31 mouse cellular contexts compared by ENCODE assay signal in the genomic region with DNA sequence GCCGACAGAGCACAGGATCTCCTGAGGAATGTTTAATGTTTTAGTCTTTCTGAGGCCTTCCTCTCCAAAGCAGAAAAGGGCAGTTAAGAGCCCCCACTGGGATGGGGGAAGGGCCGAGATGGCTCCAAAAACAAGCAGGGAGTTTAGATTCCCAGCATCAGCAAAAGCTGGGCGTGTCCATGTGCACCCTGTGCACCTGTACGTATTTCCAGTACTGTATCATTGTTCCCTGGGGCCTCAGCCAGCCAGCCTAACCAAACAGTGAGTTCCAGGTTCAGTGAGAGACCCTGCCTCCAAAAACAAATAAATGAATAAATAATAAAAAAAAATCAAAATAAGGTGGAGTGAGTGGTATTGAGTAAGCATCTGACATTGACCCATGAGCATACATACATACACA. TPM values are rescaled to one million over a fixed set of nuclear protein-coding genes. Genes with fewer than 3 reads are reported as not detected.
DNase-seq lines count a peak whose midpoint lies in the region; ATAC-seq and TF ChIP-seq lines count a peak whose summit lies in the region.
"Had no signal": no experiment of that assay in that cellular context is flagged by ENCODE, and none has a peak within 500 bp of the region (broad histone marks: within the 10 kb centered on the region; RNA-seq: fewer than 3 reads in every experiment).

No protein-coding gene starts in this region.

- TF ChIP-seq CTCF in heart, adult 2 months (IDR thresholded peaks at IDR 0.05): no peak
- TF ChIP-seq CTCF in midbrain, postnatal 0 days (IDR thresholded peaks at IDR 0.05): no peak

- DNase-seq in heart, embryonic 10.5 days (ENCODE audit: low spot score): no peak
- DNase-seq in heart, adult 2 months: no peak
- no peak for DNase-seq in midbrain, embryonic 10.5 days (ENCODE audit: low spot score)
- no peak for DNase-seq in midbrain, postnatal 0 days (ENCODE audit: low spot score)
- peak; percentile 32 for DNase-seq in ZHBTc4 (ENCODE audit: low read depth, low spot score)
- DNase-seq in adrenal gland, postnatal 36 days: no peak
- DNase-seq in urinary bladder, postnatal 10 days (ENCODE audit: low spot score): no peak
- DNase-seq: adrenal gland, adult 8-10 months; cerebellum, adult 2 months; cerebellum, postnatal 36 days; embryo, embryonic 11 days; gastrocnemius, postnatal 10 days; heart, adult 18-20 months; kidney, adult 2 months; layer of hippocampus, adult 9-11 months; left cerebral cortex, postnatal 4 days; lung, postnatal 4 days; right cerebral cortex, adult 18-20 months; right cerebral cortex, postnatal 4 days; thymus, postnatal 36 days had no signal

- H3K4me3 ChIP-seq in heart, embryonic 10.5 days: no peak overlapping the region
- H3K4me3 ChIP-seq in heart, adult 2 months: no peak overlapping the region
- H3K4me3 ChIP-seq in midbrain, embryonic 10.5 days: no peak overlapping the region
- H3K4me3 ChIP-seq in midbrain, postnatal 0 days (ENCODE audit: low read depth, low read length): no peak overlapping the region
- H3K4me3 ChIP-seq in liver, embryonic 16.5 days (ENCODE audit: low read depth, low read length): no peak overlapping the region
- H3K4me3 ChIP-seq: embryonic facial prominence, embryonic 13.5 days; left cerebral cortex, adult 2 months; limb, embryonic 15.5 days; myocyte had no signal

- TF ChIP-seq EP300 in heart, adult 2 months (IDR thresholded peaks at IDR 0.05; ENCODE audit: insufficient read depth, low read depth, low read length): no peak

- peaks cover 51% of the 10 kb centered on the region for H3K4me1 ChIP-seq in heart, embryonic 10.5 days
- no peaks in the 10 kb centered on the region; the same call in none of the 2 replicates for H3K4me1 ChIP-seq in heart, adult 2 months (ENCODE audit: control insufficient read depth, insufficient read depth, low read length)
- H3K4me1 ChIP-seq in midbrain, embryonic 10.5 days: peaks cover 21% of the 10 kb centered on the region
- no peaks in the 10 kb centered on the region; the same call in 1 of the 2 replicates for H3K4me1 ChIP-seq in midbrain, postnatal 0 days (ENCODE audit: insufficient read depth, low read length)
- H3K4me1 ChIP-seq in liver, embryonic 16.5 days (ENCODE audit: control insufficient read depth, low read depth, low read length): peaks cover 24% of the 10 kb centered on the region

- H3K4me2 ChIP-seq in midbrain, postnatal 0 days (ENCODE audit: low read depth, low read length, poor library complexity, severe bottlenecking): no peak overlapping the region
- peak overlapping the region; percentile 46 for H3K4me2 ChIP-seq in liver, embryonic 16.5 days (ENCODE audit: low read depth, low read length)
- H3K4me2 ChIP-seq: embryonic facial prominence, embryonic 13.5 days; limb, embryonic 15.5 days had no signal

- H3K9me3 ChIP-seq in heart, embryonic 10.5 days: no peaks in the 10 kb centered on the region
- no peaks in the 10 kb centered on the region for H3K9me3 ChIP-seq in midbrain, embryonic 10.5 days (replicated peaks)
- H3K9me3 ChIP-seq in midbrain, postnatal 0 days (ENCODE audit: low read length): no peaks in the 10 kb centered on the region
- no peaks in the 10 kb centered on the region for H3K9me3 ChIP-seq in liver, embryonic 16.5 days (replicated peaks; ENCODE audit: control insufficient read depth, low read length)
- H3K9me3 ChIP-seq: embryonic facial prominence, embryonic 13.5 days; limb, embryonic 15.5 days had no signal

- H3K36me3 ChIP-seq in heart, embryonic 10.5 days: no peaks in the 10 kb centered on the region
- H3K36me3 ChIP-seq in heart, adult 2 months (ENCODE audit: control insufficient read depth, insufficient read depth, low read length): no peaks in the 10 kb centered on the region
- no peaks in the 10 kb centered on the region for H3K36me3 ChIP-seq in midbrain, embryonic 10.5 days
- no peaks in the 10 kb centered on the region for H3K36me3 ChIP-seq in midbrain, postnatal 0 days (ENCODE audit: insufficient read depth, low read length)
- no peaks in the 10 kb centered on the region for H3K36me3 ChIP-seq in liver, embryonic 16.5 days (ENCODE audit: control insufficient read depth, insufficient read depth)
- H3K36me3 ChIP-seq: embryonic facial prominence, embryonic 13.5 days; limb, embryonic 15.5 days had no signal

- WGBS in heart, embryonic 10.5 days: 18% methylated on average over 4 of the region's 4 CpGs
- whole genome bisulfite sequencing in heart, adult 2 months: 65% methylated on average over 4 of the region's 4 CpGs
- 32% methylated on average over 4 of the region's 4 CpGs for WGBS in midbrain, embryonic 10.5 days
- WGBS in midbrain, postnatal 0 days: 36% methylated on average over 4 of the region's 4 CpGs
- 24% methylated on average over 4 of the region's 4 CpGs for WGBS in liver, embryonic 16.5 days (ENCODE audit: insufficient replicate concordance)

- no peak overlapping the region for H3K9ac ChIP-seq in heart, adult 2 months (ENCODE audit: low read depth, low read length)
- no peak overlapping the region for H3K9ac ChIP-seq in midbrain, postnatal 0 days (replicated peaks; ENCODE audit: low read length, poor library complexity, severe bottlenecking)
- no peak overlapping the region for H3K9ac ChIP-seq in liver, embryonic 16.5 days (ENCODE audit: low read depth, low read length)
- H3K9ac ChIP-seq: embryonic facial prominence, embryonic 13.5 days; limb, embryonic 15.5 days had no signal

- no peak for ATAC-seq in midbrain, postnatal 0 days (ENCODE audit: low FRiP score)
- ATAC-seq in liver, embryonic 16.5 days (ENCODE audit: low read depth): no peak

- no peaks in the 10 kb centered on the region for H3K79me2 ChIP-seq in heart, adult 2 months (replicated peaks; ENCODE audit: control insufficient read depth, insufficient read depth, low read length)

- TF ChIP-seq POLR2A in heart, adult 2 months (IDR thresholded peaks at IDR 0.05; ENCODE audit: insufficient read depth, low read depth, low read length): no peak

- peak overlapping the region; percentile 59 for H3K27ac ChIP-seq in heart, embryonic 10.5 days
- no peak overlapping the region for H3K27ac ChIP-seq in heart, adult 2 months
- peak overlapping the region; percentile 20; the same call in 1 of the 2 replicates for H3K27ac ChIP-seq in midbrain, embryonic 10.5 days (replicated peaks)
- no peak overlapping the region for H3K27ac ChIP-seq in midbrain, postnatal 0 days (ENCODE audit: low read depth, low read length)
- H3K27ac ChIP-seq in liver, embryonic 16.5 days (ENCODE audit: low read length): 0 out of 2 replicates have a peak overlapping the region, but pooled peaks have one; percentile 57
- H3K27ac ChIP-seq: embryonic facial prominence, embryonic 13.5 days; kidney, postnatal 0 days; left cerebral cortex, adult 2 months; limb, embryonic 15.5 days had no signal

- intact Hi-C loops in heart, adult 2 months (cut with DNase I): no loop called here

- H3K27me3 ChIP-seq in heart, embryonic 10.5 days (ENCODE audit: insufficient read depth, poor library complexity, severe bottlenecking): no peaks in the 10 kb centered on the region; the same call in 1 of the 2 replicates
- H3K27me3 ChIP-seq in heart, adult 2 months (ENCODE audit: control insufficient read depth, insufficient read depth, low read length): no peaks in the 10 kb centered on the region
- no peaks in the 10 kb centered on the region for H3K27me3 ChIP-seq in midbrain, embryonic 10.5 days (ENCODE audit: low read depth, poor library complexity, severe bottlenecking)
- no peaks in the 10 kb centered on the region for H3K27me3 ChIP-seq in midbrain, postnatal 0 days (ENCODE audit: insufficient read depth, low read length)
- H3K27me3 ChIP-seq in liver, embryonic 16.5 days (ENCODE audit: control insufficient read depth, insufficient read depth, low read depth, low read length): no peaks in the 10 kb centered on the region; the same call in 1 of the 2 replicates
- H3K27me3 ChIP-seq: embryonic facial prominence, embryonic 13.5 days; limb, embryonic 15.5 days had no signal

RNA-seq across cellular contexts. Expression of gene Olfm1, which starts 50.8 kb away (rescaled TPM):
- polyA plus RNA-seq in heart, embryonic 10.5 days (2016; fragmentation: Nextera tagmentation; extraction: Ambion mirVana): 3.7 and 8.8 TPM in 2 replicates
- 1 to 10 TPM; 9.1 TPM for total RNA-seq in heart, adult 2 months (2021)
- polyA plus RNA-seq in heart, adult 2 months (2012; rRNA removed): 17.6 and 19.8 TPM in 2 replicates
- 27.8 and 42.4 TPM in 2 replicates for polyA plus RNA-seq in midbrain, embryonic 10.5 days (2016; fragmentation: Nextera tagmentation; extraction: Ambion mirVana)
- 486 and 500 TPM in 2 replicates for total RNA-seq in midbrain, postnatal 0 days (2014; rRNA removed)
- polyA plus RNA-seq in midbrain, postnatal 0 days (2015; fragmentation: Nextera tagmentation; extraction: Ambion mirVana): 426 and 440 TPM in 2 replicates
- 0.72 and 0.89 TPM in 2 replicates for polyA plus RNA-seq in liver, embryonic 16.5 days (2015; fragmentation: Nextera tagmentation; extraction: Ambion mirVana)
- total RNA-seq in adrenal gland, postnatal 36 days (2021): 10 to 100 TPM; 34.4 to 40.5 TPM

RNA-seq across cellular contexts. Expression of gene Fcnb, which starts 57.3 kb away (rescaled TPM):
- not detected in 2 replicates for polyA plus RNA-seq in heart, embryonic 10.5 days (2016; fragmentation: Nextera tagmentation; extraction: Ambion mirVana)
- not detected for total RNA-seq in heart, adult 2 months (2021)
- polyA plus RNA-seq in heart, adult 2 months (2012; rRNA removed): not detected in 2 replicates
- polyA plus RNA-seq in midbrain, embryonic 10.5 days (2016; fragmentation: Nextera tagmentation; extraction: Ambion mirVana): not detected in 2 replicates
- total RNA-seq in midbrain, postnatal 0 days (2014; rRNA removed): not detected in 2 replicates
- polyA plus RNA-seq in midbrain, postnatal 0 days (2015; fragmentation: Nextera tagmentation; extraction: Ambion mirVana): not detected in 2 replicates
- 66.0 and 66.9 TPM in 2 replicates for polyA plus RNA-seq in liver, embryonic 16.5 days (2015; fragmentation: Nextera tagmentation; extraction: Ambion mirVana)
- not detected for total RNA-seq in adrenal gland, postnatal 36 days (2021)
- total RNA-seq: adrenal gland, adult 8-10 months; heart, adult 18-20 months; heart, postnatal 25 days; left cerebral cortex, adult 2 months; left cerebral cortex, postnatal 4 days had no signal
- polyA plus RNA-seq: cerebellum, adult 2 months; embryonic facial prominence, embryonic 13.5 days; forebrain, embryonic 14.5 days; frontal cortex, adult 2 months; kidney, adult 2 months; kidney, postnatal 0 days; large intestine, adult 2 months; myocyte; neural tube, embryonic 14.5 days had no signal

Comparison
In these comparisons a context has a peak if more than half of its experiments do, and no peak if none do; other contexts are left out.
1. H3K27ac ChIP-seq: peak in heart, embryonic 10.5 days (single experiment), midbrain, embryonic 10.5 days (single experiment) and liver, embryonic 16.5 days (single experiment); none in heart, adult 2 months (single experiment) and midbrain, postnatal 0 days (single experiment).
2. RNA of gene Fcnb, which starts 57.3 kb away (polyA plus RNA-seq): 66.0 to 66.9 TPM in liver, embryonic 16.5 days; not detected in midbrain, postnatal 0 days, not detected in heart, embryonic 10.5 days, not detected in heart, adult 2 months and not detected in midbrain, embryonic 10.5 days; every median in the first group is over 10 times any median in the second.